ENCODE assay signal across 10 mouse cellular contexts in the genomic region with DNA sequence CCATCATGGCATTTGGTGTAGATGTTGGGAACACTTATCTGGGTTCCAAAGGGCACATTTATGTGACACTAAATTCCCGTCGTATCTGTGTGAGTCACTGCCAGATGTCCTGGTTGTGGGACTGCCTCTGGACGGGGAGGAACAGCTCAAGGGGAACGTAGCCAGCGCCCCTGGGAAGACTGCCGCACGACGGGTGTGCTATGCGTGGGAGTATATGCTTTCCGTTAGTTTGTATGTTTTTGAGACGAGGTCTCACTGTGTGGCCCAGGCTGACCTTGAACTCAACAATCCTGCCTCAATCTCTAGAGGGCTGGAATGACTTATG. TPM values are rescaled to one million over a fixed set of nuclear protein-coding genes. Genes with fewer than 3 reads are reported as not detected.
DNase-seq lines count a peak whose midpoint lies in the region; ATAC-seq and TF ChIP-seq lines count a peak whose summit lies in the region.
"Had no signal": no experiment of that assay in that cellular context is flagged by ENCODE, and none has a peak within 500 bp of the region (broad histone marks: within the 10 kb centered on the region; RNA-seq: fewer than 3 reads in every experiment).

No protein-coding gene starts in this region.

- H3K9ac ChIP-seq in heart, embryonic 13.5 days, result no peak overlapping the region
- no peak overlapping the region for H3K9ac ChIP-seq in stomach, embryonic 15.5 days
- no peak overlapping the region for H3K9ac ChIP-seq in stomach, postnatal 0 days (ENCODE audit: low read length)
- H3K9ac ChIP-seq in liver, embryonic 14.5 days (replicated peaks), result no peak overlapping the region

- no peaks in the 10 kb centered on the region for H3K27me3 ChIP-seq in heart, embryonic 13.5 days (replicated peaks)
- H3K27me3 ChIP-seq in stomach, embryonic 15.5 days (replicated peaks), result no peaks in the 10 kb centered on the region
- H3K27me3 ChIP-seq in stomach, postnatal 0 days (ENCODE audit: control insufficient read depth, insufficient read depth, low read length), result no peaks in the 10 kb centered on the region
- no peaks in the 10 kb centered on the region for H3K27me3 ChIP-seq in liver, embryonic 14.5 days (ENCODE audit: control insufficient read depth, insufficient read depth, low read length)

- ATAC-seq in heart, embryonic 13.5 days (ENCODE audit: extremely low read depth, insufficient number of reproducible peaks, low FRiP score, low TSS enrichment), result no peak
- ATAC-seq in stomach, embryonic 15.5 days (ENCODE audit: insufficient read depth, low FRiP score, low read depth), result no peak
- no peak for ATAC-seq in stomach, postnatal 0 days (ENCODE audit: low FRiP score, low TSS enrichment)
- no peak for ATAC-seq in liver, embryonic 14.5 days (ENCODE audit: insufficient read depth)

- TF ChIP-seq EP300 in stomach, postnatal 0 days (optimal IDR thresholded peaks at IDR 0.05), result no peak
- no peak for TF ChIP-seq EP300 in liver, embryonic 14.5 days (IDR thresholded peaks at IDR 0.05; ENCODE audit: low read depth)

- peak overlapping the region; percentile 53 for H3K4me2 ChIP-seq in heart, embryonic 13.5 days
- 0 out of 2 replicates have a peak overlapping the region, but pooled peaks have one; percentile 24 for H3K4me2 ChIP-seq in stomach, embryonic 15.5 days
- H3K4me2 ChIP-seq in stomach, postnatal 0 days (replicated peaks; ENCODE audit: low read depth), result no peak overlapping the region
- H3K4me2 ChIP-seq in liver, embryonic 14.5 days (ENCODE audit: low read depth), result peak overlapping the region; percentile 26

- H3K4me3 ChIP-seq in heart, embryonic 13.5 days, result no peak overlapping the region
- no peak overlapping the region for H3K4me3 ChIP-seq in stomach, embryonic 15.5 days (replicated peaks)
- no peak overlapping the region for H3K4me3 ChIP-seq in stomach, postnatal 0 days (ENCODE audit: low read depth, low read length)
- H3K4me3 ChIP-seq in liver, embryonic 14.5 days (ENCODE audit: insufficient read depth in 1 of 2, low read depth in 2 of 2, low read length in 2 of 2), result no peak overlapping the region

- no peak for TF ChIP-seq CTCF in stomach, postnatal 0 days (IDR thresholded peaks at IDR 0.05; ENCODE audit: low read depth)
- no peak for TF ChIP-seq CTCF in liver, embryonic 14.5 days (IDR thresholded peaks at IDR 0.05; ENCODE audit: low read depth)

- H3K9me3 ChIP-seq in heart, embryonic 13.5 days, result no peaks in the 10 kb centered on the region
- no peaks in the 10 kb centered on the region for H3K9me3 ChIP-seq in stomach, embryonic 15.5 days
- no peaks in the 10 kb centered on the region for H3K9me3 ChIP-seq in stomach, postnatal 0 days (ENCODE audit: control insufficient read depth, low read length)
- H3K9me3 ChIP-seq in liver, embryonic 14.5 days (ENCODE audit: control insufficient read depth, low read length), result no peaks in the 10 kb centered on the region

- H3K27ac ChIP-seq in heart, embryonic 13.5 days (replicated peaks), result no peak overlapping the region
- no peak overlapping the region for H3K27ac ChIP-seq in stomach, embryonic 15.5 days
- no peak overlapping the region for H3K27ac ChIP-seq in stomach, postnatal 0 days (replicated peaks)
- no peak overlapping the region for H3K27ac ChIP-seq in liver, embryonic 14.5 days

- DNase-seq in heart, postnatal 14 days, result no peak
- DNase-seq in stomach, postnatal 0 days (ENCODE audit: low spot score), result no peak
- no peak for DNase-seq in liver, embryonic 14.5 days (ENCODE audit: low read depth in 3 of 3, low spot score in 3 of 3)
- no peak for DNase-seq in cerebellum, postnatal 10 days
- DNase-seq in layer of hippocampus, postnatal 25 days (ENCODE audit: extremely low spot score in 1 of 2, low spot score in 1 of 2), result no peak
- no peak for DNase-seq in embryo, embryonic 11 days
- DNase-seq: cerebellum, adult 11 months had no signal

- H3K4me1 ChIP-seq in heart, embryonic 13.5 days, result peaks cover 14% of the 10 kb centered on the region
- 0 out of 2 replicates have a peak, but pooled peaks cover 4% of the 10 kb centered on the region for H3K4me1 ChIP-seq in stomach, embryonic 15.5 days
- H3K4me1 ChIP-seq in stomach, postnatal 0 days (replicated peaks; ENCODE audit: control insufficient read depth, insufficient read depth), result no peaks in the 10 kb centered on the region
- H3K4me1 ChIP-seq in liver, embryonic 14.5 days (replicated peaks; ENCODE audit: control insufficient read depth in 2 of 2, insufficient read depth in 2 of 2, low read length in 1 of 2), result peaks cover 0 to 9% of the 10 kb centered on the region in 2 experiments; a peak in 2 of 4 replicates

- WGBS in heart, embryonic 13.5 days, result 60% methylated on average over 11 of the region's 11 CpGs
- WGBS in stomach, embryonic 15.5 days, result 43% methylated on average over 11 of the region's 11 CpGs
- WGBS in stomach, postnatal 0 days, result 61% methylated on average over 11 of the region's 11 CpGs
- 70% methylated on average over 11 of the region's 11 CpGs for WGBS in liver, embryonic 14.5 days (ENCODE audit: insufficient replicate concordance)

- H3K36me3 ChIP-seq in heart, embryonic 13.5 days, result no peaks in the 10 kb centered on the region
- no peaks in the 10 kb centered on the region for H3K36me3 ChIP-seq in stomach, embryonic 15.5 days
- no peaks in the 10 kb centered on the region for H3K36me3 ChIP-seq in stomach, postnatal 0 days (ENCODE audit: control insufficient read depth, insufficient read depth, low read length)
- H3K36me3 ChIP-seq in liver, embryonic 14.5 days (replicated peaks; ENCODE audit: control insufficient read depth, insufficient read depth, low read depth), result no peaks in the 10 kb centered on the region
- H3K36me3 ChIP-seq: G1E had no signal

- intact Hi-C loops in heart, postnatal 14 days (cut with DNase I), result no loop called here

RNA-seq across cellular contexts. Expression of a gene that starts 8.2 kb away (rescaled TPM):
- 70.7 and 73.7 TPM in 2 replicates for polyA plus RNA-seq in heart, embryonic 13.5 days (2015; fragmentation: Nextera tagmentation; extraction: Ambion mirVana)
- 1 to 10 TPM; 1.4 to 2.7 TPM for total RNA-seq in heart, postnatal 14 days (2021)
- 152 and 183 TPM in 2 replicates for polyA plus RNA-seq in stomach, embryonic 15.5 days (2015; fragmentation: Nextera tagmentation; extraction: Ambion mirVana)
- 95.2 and 96.2 TPM in 2 replicates for polyA plus RNA-seq in stomach, postnatal 0 days (2015; fragmentation: Nextera tagmentation; extraction: Ambion mirVana)
- polyA plus RNA-seq in liver, embryonic 14.5 days (2012; rRNA removed), result 75.2 and 79.9 TPM in 2 replicates
- polyA plus RNA-seq in liver, embryonic 14.5 days (2014; fragmentation: Nextera tagmentation; extraction: Ambion mirVana), result 162 and 164 TPM in 2 replicates
- total RNA-seq in layer of hippocampus, postnatal 25 days (2021), result 10 to 100 TPM in 1 of 2 experiments, 1 to 10 TPM in 1; 9.3 to 15.6 TPM
- total RNA-seq: G1E had no signal
- polyA plus RNA-seq: G1E had no signal
